Mouse (Mus musculus) common myeloid progenitor, adult 5-6 weeks (primary cell): ENCODE measurements around the gene Gm11549. TPM values are rescaled to one million over a fixed set of nuclear protein-coding genes. Genes with fewer than 3 reads are reported as not detected.

Experiments
- ATAC-seq: replicated peaks from 2 replicates; pipeline ENCODE4 v1.8.0; 2016; ENCODE audit warnings: low read depth, mild to moderate bottlenecking, moderate TSS enrichment, inconsistent platforms; ENCODE audit not compliant: poor library complexity, severe bottlenecking
- total RNA-seq: library from RNA; stranded (forward); fragments of 200-1000, 187-1606 nt; gene quantifications from 2 replicates; pipeline ENCODE4 v1.2.3, GENCODE M21; 2017

The Gm11549 gene
- total RNA-seq, 1 experiment from 2014 or later = not detected

DNA sequence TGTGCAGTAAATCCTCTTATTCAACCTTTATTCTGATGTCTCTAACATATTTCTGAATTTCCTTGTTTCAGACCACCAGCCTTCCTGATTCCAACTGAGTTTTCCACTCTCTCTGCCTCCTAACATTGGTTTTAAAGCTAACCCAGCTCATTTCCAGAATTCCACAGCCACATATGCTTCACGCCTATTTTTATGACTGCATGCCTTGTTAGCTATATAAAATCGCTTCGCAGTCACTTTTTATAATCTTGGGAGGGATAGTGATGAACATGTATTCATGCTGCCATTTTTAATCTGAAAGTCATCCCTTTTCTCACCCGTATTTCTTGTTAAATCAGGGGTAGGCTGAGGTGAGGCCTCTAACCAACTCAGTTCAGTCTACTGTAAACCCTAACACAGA is 37.3 kb downstream of the Gm11549 start:
- no peak for ATAC-seq

DNA sequence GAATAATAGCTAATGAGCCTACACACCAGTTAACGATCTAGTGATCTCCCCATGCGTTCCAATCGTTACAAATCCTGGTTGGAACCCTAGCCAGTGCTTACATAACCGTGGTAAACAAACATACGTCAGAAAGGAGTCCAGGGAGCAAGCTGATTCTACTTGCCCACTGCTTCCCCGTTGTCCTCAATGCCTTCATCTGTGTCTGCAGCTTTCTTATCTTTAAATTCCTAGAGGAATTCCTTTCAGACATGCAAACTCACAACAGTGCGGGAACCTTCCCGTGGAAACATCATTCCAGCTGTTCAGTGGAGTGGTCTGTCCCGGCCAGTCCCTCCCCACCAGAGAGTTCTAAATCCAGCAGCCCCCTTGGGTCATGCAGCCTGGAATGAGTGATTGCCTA is 38.7 kb downstream of the Gm11549 start:
- ATAC-seq = no peak

DNA sequence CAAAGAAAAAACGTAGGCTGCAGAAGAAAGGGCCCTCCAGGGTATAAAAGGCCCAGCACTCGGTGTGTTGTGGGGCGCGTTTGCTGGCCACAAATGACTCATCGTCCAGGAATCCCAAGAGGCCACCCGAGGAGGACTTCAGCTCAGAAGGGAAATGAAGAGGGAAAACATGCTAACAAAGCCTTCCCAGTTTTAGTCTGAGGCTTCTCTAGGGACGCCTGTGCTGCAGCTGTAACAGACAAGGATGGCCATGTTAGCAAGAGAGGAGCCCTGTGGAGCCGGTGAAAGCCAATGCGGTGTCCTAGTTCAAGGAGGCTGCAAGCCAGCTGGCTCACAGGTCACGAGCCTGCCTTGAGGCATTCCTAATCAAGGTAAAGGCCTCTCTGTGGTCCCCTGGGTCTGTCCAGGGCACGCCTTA is 39.8 kb downstream of the Gm11549 start:
- ATAC-seq = no peak

DNA sequence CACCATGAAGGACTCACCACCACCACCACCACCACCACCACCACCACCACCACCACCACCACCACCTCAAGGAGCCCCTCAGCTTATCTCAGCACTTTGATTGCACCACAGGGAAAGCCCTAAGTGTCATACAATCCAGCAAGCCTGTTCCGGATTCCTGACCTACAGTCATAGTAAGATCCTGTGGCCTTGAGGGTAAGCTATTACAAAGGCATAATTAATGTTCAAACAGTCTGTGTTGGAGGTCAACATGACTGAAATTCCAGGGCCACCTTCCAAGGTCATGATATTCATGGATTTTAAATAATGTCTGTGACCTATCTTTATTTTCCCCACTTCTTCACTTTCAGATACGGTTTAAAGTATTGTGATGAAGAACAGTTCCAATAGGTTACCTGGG is 41.1 kb downstream of the Gm11549 start:
- ATAC-seq = no peak

- no peak for ATAC-seq
Observed at GRCm38 (mm10) chr3:36478776-36479175, 42.8 kb downstream of the Gm11549 start.

DNA sequence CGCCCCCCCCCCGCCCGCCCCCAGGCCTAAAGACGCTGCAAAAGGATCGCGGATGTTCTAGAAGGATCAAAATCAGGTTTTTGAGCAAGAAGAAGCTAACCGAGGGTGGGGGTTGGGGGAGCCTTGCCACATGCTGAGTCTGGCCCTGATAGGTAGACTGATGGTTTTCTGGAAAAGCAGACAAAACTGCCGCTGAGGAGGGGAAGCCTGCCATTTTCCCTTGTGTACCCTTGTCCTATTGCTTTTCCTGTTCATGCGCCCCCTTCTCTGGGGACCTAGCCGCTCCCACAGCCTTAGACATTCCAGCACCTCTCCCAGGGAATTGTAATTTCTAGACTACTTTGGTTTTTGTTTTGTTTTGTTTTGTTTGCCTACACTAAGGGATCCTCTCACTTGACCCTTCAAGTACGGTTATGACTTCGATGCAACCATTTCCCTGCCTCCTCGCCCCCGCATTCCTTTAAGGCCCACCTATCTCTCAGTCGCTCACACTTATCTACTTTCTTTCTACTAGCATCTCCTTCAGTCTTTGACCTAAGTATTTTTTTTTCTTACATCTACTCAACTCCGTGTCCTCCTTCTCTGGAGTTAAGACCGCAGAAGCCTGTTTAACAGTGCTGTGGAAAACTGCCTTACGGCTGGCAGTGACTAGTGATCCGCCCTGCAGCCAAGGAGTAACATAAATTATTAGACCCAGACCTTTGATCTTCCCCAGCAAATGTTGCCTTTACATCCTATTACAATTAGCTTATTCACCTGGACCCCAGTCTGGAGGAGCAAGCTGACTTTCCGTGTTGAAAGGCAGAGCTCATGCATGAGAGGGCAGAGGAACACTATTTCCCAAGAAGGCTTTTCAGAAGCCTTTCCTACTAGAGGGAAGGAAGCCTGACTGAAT is 45.1 kb downstream of the Gm11549 start:
- no peak for ATAC-seq

GRCm38 (mm10) chr3:36475532-36476087 is 46.0 kb downstream of the Gm11549 start, which contains the start of the genes Anxa5 and 1810062G17Rik:
Gene Anxa5, minus strand, starts transcription at chr3:36475894.
Gene 1810062G17Rik, plus strand, starts transcription at chr3:36475937.
- peak; percentile 91 for ATAC-seq

- ATAC-seq = peak; percentile 40
Observed at GRCm38 (mm10) chr3:36474938-36475483, 46.6 kb downstream of the Gm11549 start.

- no peak for ATAC-seq
Observed at GRCm38 (mm10) chr3:36474421-36474820, 47.2 kb downstream of the Gm11549 start.

DNA sequence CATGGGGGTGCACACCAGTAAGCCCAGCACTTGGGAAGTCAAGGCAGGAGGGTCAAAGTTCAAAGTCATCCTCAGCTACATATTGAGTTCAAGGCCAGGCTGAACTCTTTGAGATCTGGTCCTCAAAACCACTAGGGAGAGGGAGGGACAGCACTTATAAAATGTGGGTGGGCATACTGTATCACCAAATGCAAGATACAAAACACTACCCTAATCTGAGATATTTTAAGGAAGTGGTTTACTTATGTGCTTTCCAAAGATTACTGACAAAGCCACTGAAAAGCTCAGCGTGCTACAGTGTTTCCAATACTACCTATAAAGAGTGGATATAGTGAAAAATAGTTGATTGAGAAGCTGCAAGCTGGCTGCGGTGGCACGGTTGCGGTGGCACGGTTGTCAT is 48.4 kb downstream of the Gm11549 start:
- peak; percentile 6 for ATAC-seq

DNA sequence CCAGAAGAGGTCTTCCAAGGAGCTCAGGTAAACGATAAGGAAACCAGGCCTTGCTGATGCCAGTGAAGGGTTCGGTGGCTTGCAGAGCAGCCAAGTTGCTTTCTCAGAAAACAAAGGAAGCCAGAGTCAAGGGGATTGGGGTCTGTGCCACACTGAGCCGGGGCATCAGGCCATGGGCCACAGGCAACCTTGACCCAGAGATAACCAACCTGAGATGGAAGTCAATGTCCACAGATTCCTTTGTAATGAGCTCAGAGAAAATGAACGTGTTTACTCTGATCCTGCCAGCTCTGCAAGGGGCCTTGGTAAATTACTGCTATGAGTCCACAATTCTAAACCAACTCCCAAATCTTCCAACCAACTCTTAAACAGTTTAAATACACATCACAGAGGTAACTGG is 49.8 kb downstream of the Gm11549 start:
- ATAC-seq = no peak

DNA sequence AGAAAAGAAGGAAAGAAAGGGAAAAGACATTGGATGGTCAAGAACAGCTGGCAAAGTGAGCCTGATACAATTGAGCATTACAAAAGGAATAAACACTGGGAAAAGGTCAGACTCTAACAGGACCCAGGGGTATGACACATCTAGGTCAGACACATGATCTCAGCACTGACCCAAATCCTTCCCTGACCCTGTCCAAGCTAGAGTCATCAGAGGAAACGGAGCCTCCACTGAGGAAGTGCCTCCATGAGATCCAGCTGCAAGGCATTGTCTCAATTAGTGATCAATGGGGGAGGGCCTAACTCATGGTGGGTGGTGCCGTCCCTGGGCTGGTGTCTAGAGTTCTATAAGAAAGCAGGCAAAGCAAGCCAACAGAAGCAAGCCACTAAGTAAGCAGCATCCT is 52.7 kb downstream of the Gm11549 start:
- no peak for ATAC-seq

DNA sequence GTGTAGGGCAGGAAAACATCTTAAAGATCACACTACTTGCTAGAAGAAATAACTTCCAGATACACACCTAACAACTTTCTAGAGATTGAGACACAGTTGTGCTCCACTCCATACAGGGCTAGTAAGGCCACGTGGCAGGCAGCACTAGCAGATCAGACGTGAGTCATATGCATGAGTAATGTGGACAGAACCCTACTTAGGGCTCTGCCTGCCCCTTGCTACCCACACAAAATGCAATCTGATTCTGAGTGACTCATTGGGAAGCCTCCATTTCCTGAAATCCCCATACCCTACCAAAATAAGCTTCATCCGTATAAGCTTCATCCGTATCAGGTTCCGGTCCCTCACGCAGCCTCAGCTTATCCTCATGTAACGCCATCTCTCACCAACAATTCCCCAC is 54.0 kb downstream of the Gm11549 start:
- no peak for ATAC-seq

DNA sequence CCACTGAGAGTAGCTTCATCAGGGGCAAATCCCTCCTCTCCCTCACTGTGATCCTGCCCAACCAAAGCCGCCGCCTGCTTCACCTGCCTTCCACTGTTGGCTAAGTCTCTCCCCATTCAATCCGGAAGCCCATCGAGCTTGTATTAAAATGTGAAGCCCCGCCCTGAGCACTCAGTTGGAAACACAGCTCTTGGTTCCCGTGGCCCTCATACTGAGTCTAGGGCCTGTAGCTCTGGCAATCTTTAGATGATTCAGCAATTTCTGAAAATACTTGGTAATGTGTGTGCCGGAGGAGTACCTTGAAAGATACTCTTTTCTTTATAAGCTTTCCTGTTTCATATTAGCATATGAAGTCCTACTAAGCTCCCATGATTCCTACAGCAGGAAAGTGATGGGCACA is 56.1 kb downstream of the Gm11549 start:
- peak; percentile 71 for ATAC-seq

Other genes starting within 250 kb of the Gm11549 start
- gene Anxa5, start 45.9 kb downstream of the Gm11549 start, total RNA-seq = 54.6 and 60.2 TPM in 2 replicates
- gene 1810062G17Rik, start 45.9 kb downstream of the Gm11549 start, total RNA-seq = not detected in 2 replicates
- 109 and 152 TPM in 2 replicates for gene Exosc9, start 30.8 kb upstream of the Gm11549 start, total RNA-seq
- 214 and 216 TPM in 2 replicates for gene Ccna2, start 50.3 kb upstream of the Gm11549 start, total RNA-seq
- gene Bbs7, start 91.7 kb upstream of the Gm11549 start, total RNA-seq = 3.2 and 6.3 TPM in 2 replicates
- not detected in 2 replicates for gene Trpc3, start 168.4 kb upstream of the Gm11549 start, total RNA-seq